Mouse (Mus musculus): Measurements from ENCODE around the gene Pld6. TPM values are rescaled to one million over a fixed set of nuclear protein-coding genes. Genes with fewer than 3 reads are reported as not detected.

Gene Pld6
- total RNA-seq (2021) = under 1 TPM; 0.22 to 0.54 TPM

DNA sequence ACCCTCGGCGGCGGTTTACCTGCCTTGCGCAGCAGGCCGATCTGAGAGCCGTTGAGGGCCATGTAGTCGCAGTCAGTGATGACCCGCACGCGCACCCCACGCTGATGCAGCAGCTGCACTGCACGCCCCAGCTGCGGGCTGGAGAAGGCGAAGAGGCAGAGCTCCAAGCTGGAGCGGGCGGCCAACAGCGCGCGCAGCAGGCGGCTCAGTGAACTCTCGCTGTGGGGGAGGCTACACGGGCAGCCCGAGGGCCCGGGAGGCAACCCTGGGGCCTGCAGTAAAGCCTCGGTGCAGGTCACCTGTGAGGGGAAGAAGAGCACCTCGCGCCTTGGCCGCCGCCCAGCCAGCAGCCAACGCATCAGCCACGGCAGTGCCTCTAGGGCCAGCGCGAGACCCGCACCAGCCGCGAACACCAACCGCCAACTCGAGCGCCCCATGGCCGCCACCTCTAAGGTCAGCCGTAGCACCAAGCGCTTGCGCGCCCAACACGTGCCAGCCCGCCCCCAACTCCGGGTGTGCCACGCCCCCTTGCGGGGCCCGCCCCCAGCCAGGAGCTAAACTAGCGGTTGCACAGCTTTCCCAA, at the start of gene Pld6:
TSS of gene Pld6 (minus strand) at position 447 of the 583 bp plus-strand sequence.
- DNase-seq = peak; percentile 38 to 43
- intact Hi-C loops (cut with DNase I) = no loop called here

GRCm38 (mm10) chr11:59821625-59822024, 34.2 kb upstream of the Pld6 start:
- no peak for DNase-seq
- intact Hi-C loops (cut with DNase I) = no loop called here

DNA sequence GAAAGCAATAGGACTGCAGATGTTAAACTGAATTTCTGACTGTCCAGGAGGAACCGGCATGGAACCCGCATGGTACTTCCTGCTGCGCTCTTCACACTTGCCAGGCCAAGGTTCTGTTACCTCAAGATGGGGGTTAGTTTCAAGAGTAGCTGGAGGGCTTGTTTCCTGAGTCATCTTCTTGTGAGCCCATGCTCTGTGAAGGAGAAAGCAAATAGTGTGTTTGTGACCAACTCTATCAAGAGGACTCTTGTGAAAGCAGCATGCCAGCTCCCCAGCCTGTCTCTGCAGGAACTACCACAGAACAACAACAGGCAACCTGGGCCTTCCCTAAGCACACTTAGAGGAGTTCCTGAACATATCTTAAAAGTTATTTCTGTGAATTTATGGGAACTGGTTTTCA, 30.5 kb upstream of the Pld6 start:
- no peak for DNase-seq
- intact Hi-C loops (cut with DNase I) = no loop called here

DNA sequence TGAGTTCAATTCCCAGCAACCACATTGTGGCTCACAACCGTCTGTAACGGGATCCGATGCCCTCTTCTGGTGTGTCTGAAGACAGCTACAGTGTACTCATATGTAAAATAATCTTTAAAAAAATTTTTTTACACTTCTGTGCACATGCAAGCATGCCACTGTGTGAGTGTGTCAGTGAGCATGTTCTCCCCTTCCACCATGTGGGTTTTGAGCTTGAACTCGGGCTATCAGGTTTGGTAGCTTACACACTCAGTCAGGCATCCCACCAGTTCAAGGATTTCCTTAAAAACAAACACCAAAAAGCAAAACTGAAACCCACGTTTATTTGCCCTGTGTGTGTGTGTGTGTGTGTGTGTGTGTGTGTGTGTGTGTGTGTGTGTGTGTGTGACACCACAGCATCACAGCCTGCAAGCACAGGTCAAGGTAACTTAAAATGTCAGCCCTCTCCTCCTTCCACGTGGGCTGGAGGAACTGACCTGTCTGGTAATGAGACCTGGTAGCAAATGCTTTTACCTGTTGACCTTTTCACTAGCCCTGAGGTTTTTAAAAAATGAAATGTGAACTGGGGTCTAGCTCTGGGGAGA, 28.1 kb upstream of the Pld6 start:
- intact Hi-C loops (cut with DNase I) = no loop called here

GRCm38 (mm10) chr11:59814936-59815335, 27.5 kb upstream of the Pld6 start:
- intact Hi-C loops (cut with DNase I) = no loop called here
- DNase-seq = no peak

More for the DNA sequence above, 28.1 kb upstream of the Pld6 start:
- DNase-seq = no peak

- intact Hi-C loops (cut with DNase I) = no loop called here
- DNase-seq = no peak
Observed at GRCm38 (mm10) chr11:59814311-59814710, 26.9 kb upstream of the Pld6 start.

DNA sequence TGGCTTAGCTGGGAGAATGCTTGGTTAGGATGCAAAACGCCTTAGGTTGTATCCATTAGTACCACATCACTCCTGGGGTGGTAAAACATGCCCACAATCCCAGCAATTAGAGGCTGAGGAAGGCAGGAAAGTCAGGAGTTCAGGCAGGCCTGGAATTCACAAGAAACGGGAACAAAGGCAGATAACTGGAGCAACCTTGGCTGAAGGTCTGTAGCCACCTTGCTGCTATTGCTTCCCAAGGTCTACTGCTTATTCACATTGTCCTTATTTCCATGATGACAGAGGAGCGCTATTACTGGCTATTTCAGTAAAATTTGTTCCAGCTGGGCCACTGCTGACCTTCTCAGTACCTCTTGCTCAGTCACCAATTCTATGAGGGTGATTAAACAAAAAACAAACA, 25.8 kb upstream of the Pld6 start:
- DNase-seq = no peak
- intact Hi-C loops (cut with DNase I) = no loop called here

DNA sequence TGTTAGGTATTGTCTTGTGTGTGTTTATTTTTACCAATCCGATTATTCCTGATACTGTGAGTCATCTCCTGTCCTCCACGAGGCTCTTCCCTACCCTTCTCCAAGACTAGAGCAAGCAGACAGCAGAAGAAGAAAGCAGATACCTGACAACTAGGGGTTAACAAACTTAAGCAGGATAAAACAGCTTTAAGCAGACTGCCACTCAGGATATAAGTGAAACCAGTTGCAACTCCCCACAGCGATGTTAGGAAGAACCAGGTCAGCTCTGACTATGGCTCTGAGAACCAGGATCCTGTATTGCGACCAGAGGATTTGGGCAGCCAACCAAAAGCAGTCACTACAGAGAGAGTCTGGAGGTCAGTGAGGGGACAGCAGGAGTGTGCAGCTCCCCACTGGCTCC, 23.8 kb upstream of the Pld6 start:
- intact Hi-C loops (cut with DNase I) = loop anchor here (2.0 kb wide), 1 partner anchor 28 kb away; the partner anchor contains the start of genes Cops3 and Nt5m
- no peak for DNase-seq

DNA sequence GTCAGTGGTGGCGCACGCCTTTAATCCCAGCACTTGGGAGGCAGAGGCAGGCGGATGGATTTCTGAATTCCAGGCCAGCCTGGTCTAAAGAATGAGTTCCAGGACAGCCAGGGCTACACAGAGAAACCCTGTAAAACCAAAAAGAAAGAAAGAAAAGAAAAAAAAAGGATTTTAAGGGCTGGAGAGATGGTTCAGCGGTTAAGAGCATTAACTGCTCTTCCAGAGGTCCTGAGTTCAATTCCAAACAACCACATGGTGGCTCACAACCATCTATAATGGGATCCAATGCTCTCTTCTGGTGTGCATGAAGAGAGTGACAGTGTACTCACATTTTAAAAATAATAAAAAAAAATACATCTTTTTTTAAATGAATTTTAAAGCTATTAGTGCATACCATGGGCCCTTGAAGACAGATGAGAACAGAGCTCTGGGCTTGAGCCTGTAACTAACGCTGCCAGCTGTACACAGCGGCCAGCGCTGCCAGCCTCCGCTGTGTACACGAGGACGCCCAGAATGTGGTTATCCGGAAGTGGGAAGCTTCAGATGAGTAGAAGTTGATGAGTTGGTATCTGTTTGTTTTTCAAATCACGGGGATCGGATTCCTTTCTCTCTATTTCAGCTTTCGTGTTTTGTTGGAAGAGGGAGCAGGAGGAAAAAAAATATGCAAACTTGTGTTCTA, 23.2 kb upstream of the Pld6 start:
- DNase-seq = no peak
- intact Hi-C loops (cut with DNase I) = loop anchor here (2.0 kb wide), 1 partner anchor 28 kb away; the partner anchor contains the start of genes Cops3 and Nt5m

DNA sequence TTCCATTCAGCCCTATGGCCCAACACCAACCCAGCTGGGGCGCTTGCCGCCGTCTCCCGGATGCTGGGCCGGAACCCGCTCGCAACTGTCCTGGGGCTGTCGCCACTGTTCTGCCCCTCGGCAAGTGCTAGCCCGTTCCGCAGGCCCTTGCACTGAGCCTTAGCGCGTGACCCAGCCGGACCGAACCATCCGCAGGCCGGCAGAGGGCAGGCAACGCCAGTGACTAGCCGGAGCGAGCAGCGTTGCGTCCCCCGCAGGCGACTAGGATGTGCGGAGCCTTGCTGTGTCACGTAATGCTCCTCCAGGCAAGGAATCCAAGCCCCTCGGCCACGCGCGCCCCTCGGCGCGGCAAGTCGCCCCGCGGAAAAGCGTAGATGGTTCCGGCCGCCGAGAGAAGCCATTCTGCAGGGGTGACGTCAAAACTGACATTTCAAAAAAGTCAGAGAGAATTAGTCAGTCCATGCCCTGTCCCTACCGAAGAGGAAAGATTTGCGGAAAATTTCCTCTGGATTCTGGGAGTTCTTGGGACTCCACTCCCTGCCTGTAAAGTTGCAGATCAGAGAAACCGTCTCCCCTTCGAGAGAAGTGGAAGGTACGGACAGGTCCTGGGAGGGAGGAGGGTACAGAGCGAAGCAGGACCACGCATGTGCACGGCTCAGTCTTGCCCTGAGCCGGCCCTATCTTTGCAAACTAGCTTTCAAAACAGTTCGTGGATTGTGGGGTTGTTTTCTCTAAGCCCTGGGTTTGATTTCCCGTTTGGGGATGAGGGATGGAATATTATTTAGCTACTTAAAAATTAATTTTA, 22.4 kb upstream of the Pld6 start, which contains the start of gene Flcn:
TSS of gene Flcn (minus strand) at position 347 of the 805 bp plus-strand sequence.
- intact Hi-C loops (cut with DNase I) = loop anchor here (2.0 kb wide), 1 partner anchor 29 kb away; the partner anchor contains the start of genes Cops3 and Nt5m
- peak; percentile 85 to 94 for DNase-seq

- DNase-seq = no peak
Observed at GRCm38 (mm10) chr11:59809071-59809669, 21.7 kb upstream of the Pld6 start.

DNA sequence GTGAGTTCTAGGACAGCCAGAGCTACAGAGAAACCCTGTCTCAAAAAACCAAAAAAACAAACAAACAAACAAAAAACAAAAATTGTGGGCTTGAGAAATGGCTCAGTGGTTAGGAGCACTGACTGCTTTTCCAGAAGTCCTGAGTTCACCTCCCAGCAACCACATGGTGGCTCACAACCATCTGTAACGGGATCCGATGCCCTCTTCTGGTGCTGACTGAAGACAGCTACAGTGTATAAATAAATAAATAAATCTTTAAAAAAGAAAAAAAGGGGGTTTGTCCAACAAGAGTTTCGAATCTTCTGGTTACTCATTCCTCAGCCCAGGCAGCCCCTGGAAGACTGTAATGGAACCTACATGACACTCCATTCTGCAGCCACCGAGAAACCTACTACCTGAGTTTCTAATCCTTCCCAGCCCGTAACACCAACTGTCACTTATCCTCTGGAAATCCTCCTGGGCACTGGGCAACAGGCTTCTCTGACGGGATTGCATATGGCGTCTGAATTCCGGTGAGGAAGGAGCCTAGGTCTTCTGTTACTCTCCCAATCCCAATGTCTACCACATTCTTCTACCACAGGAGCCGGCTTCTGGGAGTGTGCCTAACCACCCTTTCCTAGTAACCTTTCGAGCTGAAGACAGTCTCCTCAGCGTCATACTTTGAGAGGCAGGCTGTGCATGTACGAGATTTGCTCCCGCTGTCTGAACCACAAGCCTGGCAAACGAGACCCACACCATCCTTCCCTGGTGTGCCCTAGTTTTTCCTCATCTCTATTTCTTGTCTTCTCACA, 20.9 kb upstream of the Pld6 start:
- intact Hi-C loops (cut with DNase I) = no loop called here
- DNase-seq = no peak

More at GRCm38 (mm10) chr11:59809071-59809669, 21.7 kb upstream of the Pld6 start:
- intact Hi-C loops (cut with DNase I) = no loop called here

- DNase-seq = no peak
- intact Hi-C loops (cut with DNase I) = no loop called here
Observed at GRCm38 (mm10) chr11:59805656-59806055, 18.2 kb upstream of the Pld6 start.

DNA sequence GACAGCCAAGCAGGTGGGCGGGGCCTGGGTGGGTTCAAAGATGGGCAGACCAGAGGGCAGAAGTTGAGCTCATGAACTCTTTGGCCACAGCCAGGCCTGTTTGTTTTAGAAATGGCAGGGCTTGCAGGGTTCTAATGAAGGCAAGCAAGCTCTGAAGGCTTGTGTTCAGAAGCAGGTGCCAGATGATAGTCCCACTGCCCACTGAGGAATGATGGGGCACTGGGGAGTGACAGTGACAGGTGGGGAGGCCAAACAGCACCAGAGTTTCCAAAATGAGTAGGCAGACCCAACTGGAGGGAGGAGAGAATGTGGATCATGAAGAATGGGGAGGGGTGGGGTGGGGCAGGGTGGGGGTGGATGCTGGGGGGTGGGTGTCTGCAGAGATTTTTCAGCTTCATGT, 17.8 kb upstream of the Pld6 start:
- intact Hi-C loops (cut with DNase I) = no loop called here
- no peak for DNase-seq

GRCm38 (mm10) chr11:59804409-59805110, 17.1 kb upstream of the Pld6 start:
- DNase-seq = no peak
- intact Hi-C loops (cut with DNase I) = no loop called here

DNA sequence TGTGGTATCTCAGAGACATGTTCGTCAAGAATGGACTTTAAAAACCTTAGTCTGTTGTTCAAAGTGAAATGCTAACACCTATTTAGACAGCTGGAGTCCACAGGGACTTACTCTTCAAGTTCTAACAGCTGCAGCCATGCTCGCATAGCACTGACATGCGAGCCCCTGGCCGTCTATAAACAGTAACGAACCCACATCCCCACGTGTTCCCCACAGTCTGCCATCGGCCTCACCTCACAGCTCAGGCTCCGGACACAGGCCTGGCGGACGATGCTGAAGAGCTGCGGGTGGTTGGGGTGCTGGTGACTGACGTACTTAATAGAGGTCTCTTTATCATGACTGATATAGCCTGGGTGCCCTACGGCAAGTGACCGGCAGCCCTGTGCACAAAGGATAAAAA, 16.1 kb upstream of the Pld6 start:
- no peak for DNase-seq
- intact Hi-C loops (cut with DNase I) = no loop called here

DNA sequence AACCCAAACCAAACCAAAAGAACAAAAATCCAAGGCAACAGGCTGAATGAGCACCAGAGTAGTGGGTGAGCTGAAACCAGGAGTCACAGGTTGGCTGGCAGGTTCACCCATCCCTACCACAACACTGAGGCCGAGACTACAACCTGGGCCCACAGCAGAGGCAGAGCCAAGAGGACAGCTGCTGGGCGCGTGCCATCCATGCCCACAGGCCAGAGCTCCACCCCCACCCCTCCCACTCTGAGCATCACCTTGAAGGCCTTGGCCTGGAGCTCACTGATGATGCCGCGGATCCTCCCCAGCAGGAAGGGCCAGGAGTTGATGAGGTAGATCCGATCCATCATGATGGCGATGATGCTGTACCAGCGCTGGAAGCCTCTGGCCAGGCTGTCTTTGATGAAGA, 14.4 kb upstream of the Pld6 start:
- intact Hi-C loops (cut with DNase I) = no loop called here
- DNase-seq = no peak

DNA sequence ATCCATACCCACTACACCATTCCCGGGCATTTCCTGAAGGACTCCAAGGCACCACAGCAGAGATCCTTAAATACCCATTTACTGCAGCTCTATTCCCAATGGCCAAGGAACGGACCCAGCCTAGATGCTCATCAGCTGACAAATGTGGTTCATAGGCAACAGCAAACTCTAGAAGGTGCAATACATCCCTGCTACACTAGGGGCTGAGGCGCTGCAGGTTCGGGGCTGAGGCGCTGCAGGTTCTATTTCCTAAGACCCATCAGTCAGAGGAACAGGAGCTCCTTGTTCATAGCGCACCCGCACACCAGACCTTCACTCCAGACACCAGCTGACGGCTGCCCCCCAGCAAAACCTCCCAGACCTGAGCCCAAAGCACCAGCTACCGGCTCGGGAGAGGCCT, 13.0 kb upstream of the Pld6 start:
- no peak for DNase-seq
- intact Hi-C loops (cut with DNase I) = no loop called here

GRCm38 (mm10) chr11:59793390-59793789, 5.9 kb upstream of the Pld6 start:
- intact Hi-C loops (cut with DNase I) = no loop called here
- DNase-seq = no peak

Data from heart, postnatal 36 days (tissue).